Mouse (Mus musculus) MEL (cell line): ENCODE data around the gene Nt5dc2. TPM values are rescaled to one million over a fixed set of nuclear protein-coding genes. Genes with fewer than 3 reads are reported as not detected.

Experiments
- DNase-seq: peaks from one replicate; pipeline ENCODE4 v3.0.0; 2011; ENCODE audit warnings: low read depth, low spot score
- H3K27ac ChIP-seq: 2 replicates; pipeline ENCODE4 v1.5.1; 2012; ENCODE audit warnings: low read depth, mild to moderate bottlenecking, control low read depth, low read length, moderate library complexity; ENCODE audit not compliant: control insufficient read depth
- H3K27me3 ChIP-seq, 2 experiments: fragments of 150-350 bp in 1 of 2; sonication (generic) in 1 of 2; 2 replicates each; pipeline ENCODE4 v1.6.1; 2012; ENCODE audit warnings: low read length in 2 of 2, mild to moderate bottlenecking in 2 of 2, improper control_type of control experiment in 1 of 2, moderate library complexity in 1 of 2; ENCODE audit not compliant: insufficient read depth in 2 of 2, control insufficient read depth in 1 of 2
- H3K36me3 ChIP-seq, 2 experiments: 2 replicates each; pipeline ENCODE4 v1.6.1; 2012 to 2014; ENCODE audit warnings: low read length in 2 of 2, improper control_type of control experiment in 1 of 2, inconsistent platforms in 1 of 2, mild to moderate bottlenecking in 1 of 2; ENCODE audit not compliant: insufficient read depth in 2 of 2, control insufficient read depth in 1 of 2
- H3K4me1 ChIP-seq, 2 experiments: fragments of 150-350 bp in 1 of 2; sonication (generic) in 1 of 2; 2 replicates each; pipeline ENCODE4 v1.6.1; 2012; ENCODE audit warnings: low read length in 2 of 2, improper control_type of control experiment in 1 of 2, mild to moderate bottlenecking in 1 of 2; ENCODE audit not compliant: insufficient read depth in 2 of 2, control insufficient read depth in 1 of 2
- H3K4me3 ChIP-seq, 2 experiments: fragments of 150-350 bp in 1 of 2; sonication (generic) in 1 of 2; 2 replicates each; pipeline ENCODE4 v1.5.1; 2012; ENCODE audit warnings: low read depth in 2 of 2, low read length in 2 of 2, mild to moderate bottlenecking in 2 of 2, moderate library complexity in 2 of 2, control low read depth in 1 of 2, improper control_type of control experiment in 1 of 2; ENCODE audit not compliant: control insufficient read depth in 1 of 2, insufficient read depth in 1 of 2
- H3K79me2 ChIP-seq: 2 replicates; pipeline ENCODE4 v1.6.1; 2012; ENCODE audit warnings: mild to moderate bottlenecking, low read length, moderate library complexity; ENCODE audit not compliant: control insufficient read depth, poor library complexity, insufficient read depth
- H3K9ac ChIP-seq: 2 replicates; pipeline ENCODE4 v1.6.1; 2012; ENCODE audit warnings: low read depth, mild to moderate bottlenecking, control low read depth, low read length, moderate library complexity; ENCODE audit not compliant: control insufficient read depth, poor library complexity, severe bottlenecking
- H3K9me3 ChIP-seq: fragments of 150-350 bp; sonication (generic); replicated peaks from 2 replicates; pipeline ENCODE4 v1.6.1; 2012; ENCODE audit warnings: mild to moderate bottlenecking, low read length, improper control_type of control experiment, moderate library complexity; ENCODE audit not compliant: insufficient read depth
- CHD2 ChIP-seq: IDR thresholded peaks from 2 replicates; pipeline ENCODE4 v1.6.1; 2011; ENCODE audit warnings: low read length, improper control_type of control experiment
- E2F4 ChIP-seq: IDR thresholded peaks from 2 replicates; pipeline ENCODE4 v1.6.1; 2011; ENCODE audit warnings: low read depth, low read length, improper control_type of control experiment, borderline replicate concordance
- EP300 ChIP-seq, 2 experiments: IDR thresholded peaks; 2 replicates each; pipeline ENCODE4 v1.6.1; 2011; ENCODE audit warnings: improper control_type of control experiment in 2 of 2, low read length in 2 of 2, low read depth in 1 of 2, mild to moderate bottlenecking in 1 of 2
- ETS1 ChIP-seq: IDR thresholded peaks from 2 replicates; pipeline ENCODE4 v1.6.1; 2012; ENCODE audit warnings: low read depth, mild to moderate bottlenecking, inconsistent platforms, low read length, improper control_type of control experiment, moderate library complexity
- GABPA ChIP-seq: IDR thresholded peaks from 2 replicates; pipeline ENCODE4 v1.6.1; 2012; ENCODE audit warnings: low read depth, mild to moderate bottlenecking, inconsistent platforms, low read length, improper control_type of control experiment, moderate library complexity
- GATA1 ChIP-seq: IDR thresholded peaks from 2 replicates; pipeline ENCODE4 v1.6.1; 2011; ENCODE audit warnings: low read depth, low read length, improper control_type of control experiment
- HCFC1 ChIP-seq: IDR thresholded peaks from 2 replicates; pipeline ENCODE4 v1.6.1; 2012; ENCODE audit warnings: low read depth, mild to moderate bottlenecking, inconsistent platforms, low read length, improper control_type of control experiment, moderate library complexity
- MAZ ChIP-seq: IDR thresholded peaks from 2 replicates; pipeline ENCODE4 v1.6.1; 2012; ENCODE audit warnings: low read depth, mild to moderate bottlenecking, inconsistent platforms, low read length, improper control_type of control experiment
- MXI1 ChIP-seq: IDR thresholded peaks from 2 replicates; pipeline ENCODE4 v1.6.1; 2011; ENCODE audit warnings: mild to moderate bottlenecking, low read depth, low read length, improper control_type of control experiment
- MYC ChIP-seq: IDR thresholded peaks from 2 replicates; pipeline ENCODE4 v1.6.1; 2011; ENCODE audit warnings: low read depth, mild to moderate bottlenecking, low read length, improper control_type of control experiment, moderate library complexity
- NELFE ChIP-seq: IDR thresholded peaks from 2 replicates; pipeline ENCODE4 v1.6.1; 2011; ENCODE audit warnings: low read depth, low read length, improper control_type of control experiment
- NRF1 ChIP-seq: IDR thresholded peaks from 2 replicates; pipeline ENCODE4 v1.6.1; 2014; ENCODE audit warnings: low read depth, mild to moderate bottlenecking, inconsistent platforms, low read length, improper control_type of control experiment, moderate library complexity; ENCODE audit not compliant: poor library complexity, insufficient read depth, severe bottlenecking
- SIN3A ChIP-seq: IDR thresholded peaks from 2 replicates; pipeline ENCODE4 v1.6.1; 2012; ENCODE audit warnings: low read length, improper control_type of control experiment, inconsistent platforms
- SMC3 ChIP-seq: IDR thresholded peaks from 2 replicates; pipeline ENCODE4 v1.6.1; 2011; ENCODE audit warnings: low read depth, low read length, improper control_type of control experiment
- TAL1 ChIP-seq: IDR thresholded peaks from 2 replicates; pipeline ENCODE4 v1.6.1; 2012; ENCODE audit warnings: mild to moderate bottlenecking, inconsistent platforms, low read length, moderate library complexity, mixed read lengths
- TBP ChIP-seq: IDR thresholded peaks from 2 replicates; pipeline ENCODE4 v1.8.0; 2011; ENCODE audit warnings: low read depth, low read length, improper control_type of control experiment
- TCF12 ChIP-seq: IDR thresholded peaks from 2 replicates; pipeline ENCODE4 v1.6.1; 2014; ENCODE audit warnings: low read depth, mild to moderate bottlenecking, inconsistent platforms, low read length, improper control_type of control experiment, moderate library complexity
- USF1 ChIP-seq: IDR thresholded peaks from 2 replicates; pipeline ENCODE4 v1.6.1; 2014; ENCODE audit warnings: low read depth, mild to moderate bottlenecking, inconsistent platforms, low read length, improper control_type of control experiment, moderate library complexity
- USF2 ChIP-seq, 2 experiments: IDR thresholded peaks; 2 replicates each; pipeline ENCODE4 v1.6.1; 2011 to 2012; ENCODE audit warnings: improper control_type of control experiment in 2 of 2, low read length in 2 of 2, borderline replicate concordance in 1 of 2, inconsistent platforms in 1 of 2, low read depth in 1 of 2, mild to moderate bottlenecking in 1 of 2; ENCODE audit not compliant: insufficient read depth in 1 of 2
- ZMIZ1 ChIP-seq: IDR thresholded peaks from 2 replicates; pipeline ENCODE4 v1.6.1; 2012; ENCODE audit warnings: low read depth, mild to moderate bottlenecking, inconsistent platforms, low read length, improper control_type of control experiment, moderate library complexity
- polyA plus RNA-seq, 2 experiments: library from polyadenylated mRNA; stranded (reverse) in 1 of 2; unstranded in 1 of 2; fragments of >175 nt in 1 of 2; fragments of >200 nt in 1 of 2; gene quantifications; 2 replicates each; pipeline versions ENCODE4 v1.2.1 to v1.2.4; 2012; ENCODE audit warnings: low replicate concordance in 2 of 2, low read depth in 1 of 2; ENCODE audit not compliant: insufficient read length in 2 of 2, insufficient read depth in 1 of 2, missing spikeins in 1 of 2
- total RNA-seq: library from RNA; depleted of rRNA; stranded (reverse); fragments of 300-350 nt; gene quantifications from 2 replicates; pipeline ENCODE4 v1.2.3, GENCODE M21; 2012

Nt5dc2 gene
- total and polyA plus RNA-seq, 3 experiments: 168 to 349 (median 291) TPM

DNA sequence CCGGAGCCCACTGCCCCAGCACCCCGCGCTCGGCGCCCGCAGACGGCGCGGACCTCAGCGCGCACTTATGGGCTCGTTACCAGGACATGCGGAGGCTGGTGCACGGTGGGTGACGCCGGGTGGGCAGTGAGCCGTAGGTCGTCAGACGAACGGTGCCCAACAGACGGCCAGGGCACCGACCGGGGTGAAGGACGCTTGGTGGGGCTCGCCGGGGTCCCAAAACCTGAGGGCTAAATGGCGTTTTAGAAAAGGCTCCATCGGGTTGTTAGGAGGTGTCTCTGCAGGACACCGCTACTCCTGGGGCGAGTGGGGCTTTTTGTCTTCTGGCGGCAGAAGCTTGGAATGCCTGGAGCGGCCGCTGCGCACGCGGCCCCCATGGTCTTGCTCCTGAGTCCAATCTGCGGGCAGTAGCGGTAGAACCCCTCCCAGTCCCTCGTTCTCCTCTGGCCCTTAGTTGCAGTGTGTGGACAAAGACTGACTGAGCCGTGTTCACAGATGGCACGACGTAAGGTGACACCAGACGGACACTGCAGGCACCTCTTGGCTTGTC, 494 bp downstream of the Nt5dc2 start:
- peak overlapping the region; percentile 3 for H3K27ac ChIP-seq
- peaks cover 3 to 29% of the 10 kb centered on the region in 2 experiments for H3K4me1 ChIP-seq

DNA sequence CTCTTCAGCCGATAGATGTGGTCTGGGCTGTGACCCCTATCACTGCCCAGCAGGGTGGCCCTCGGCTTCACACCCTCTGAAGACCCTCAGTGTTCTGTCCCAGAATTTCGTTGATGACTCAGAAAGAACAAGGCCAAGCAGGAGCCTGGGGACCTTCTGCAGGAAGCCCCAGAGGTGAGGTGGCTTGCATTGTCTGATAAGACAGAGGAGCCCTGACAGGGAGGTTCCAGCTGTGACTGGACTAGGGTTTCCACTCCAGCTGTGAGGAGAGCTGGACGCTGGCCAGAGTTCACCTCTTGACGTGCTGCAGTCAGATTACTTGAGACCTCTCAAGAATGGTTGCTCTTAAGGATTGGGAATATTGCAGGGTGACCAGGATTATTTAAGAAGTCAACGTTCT, 1.2 kb downstream of the Nt5dc2 start:
- Histone ChIP-seq H3K27ac (no peak overlapping the region; the same call in 1 of the 2 replicates), H3K36me3 (peaks cover 0 to 9% of the 10 kb centered on the region in 2 experiments; a peak in 3 of 4 replicates), H3K27me3 (no peaks in the 10 kb centered on the region), H3K9ac (peak overlapping the region; percentile 79), H3K4me1 (peaks cover 3 to 23% of the 10 kb centered on the region in 2 experiments), H3K4me3 (peak overlapping the region; percentile 69 to 95), H3K79me2 (peaks cover 24% of the 10 kb centered on the region), H3K9me3 (no peaks in the 10 kb centered on the region)
- TF ChIP-seq TCF12: peak; percentile 60; the same call in 1 of the 2 replicates
- peak; percentile 82 for TF ChIP-seq TAL1
- TF ChIP-seq E2F4: no peak
- no peak for TF ChIP-seq CHD2
- no peak for TF ChIP-seq NELFE
- no peak for TF ChIP-seq GABPA
- peak; percentile 94 for TF ChIP-seq ETS1
- TF ChIP-seq GATA1: peak; percentile 64
- TF ChIP-seq HCFC1: 0 out of 2 replicates have a peak, but pooled peaks have one; percentile 17
- peak; percentile 81 for TF ChIP-seq SIN3A
- TF ChIP-seq SMC3: no peak
- peak; percentile 45 to 49; a peak in 3 of 4 replicates for TF ChIP-seq EP300 (IDR thresholded peaks at IDR 0.05; ENCODE audit: low read depth in 1 of 2, low read length in 2 of 2)
- 0 out of 2 replicates have a peak, but pooled peaks have one; percentile 30 for TF ChIP-seq TBP
- TF ChIP-seq ZMIZ1: no peak
- TF ChIP-seq MYC: 0 out of 2 replicates have a peak, but pooled peaks have one; percentile 13
- peak; percentile 78 for DNase-seq

More for the DNA sequence above, 494 bp downstream of the Nt5dc2 start:
- no peaks in the 10 kb centered on the region for H3K9me3 ChIP-seq
- peaks cover 0 to 10% of the 10 kb centered on the region in 2 experiments; a peak in 3 of 4 replicates for H3K36me3 ChIP-seq
- peak overlapping the region; percentile 69 to 95 for H3K4me3 ChIP-seq
- H3K79me2 ChIP-seq: peaks cover 28% of the 10 kb centered on the region
- TF ChIP-seq MAZ (no peak), TCF12 (peak; percentile 1; the same call in 1 of the 2 replicates), TAL1 (no peak), USF1 (no peak), MXI1 (peak; percentile 53), USF2 (IDR thresholded peaks at IDR 0.05; ENCODE audit: borderline replicate concordance in 1 of 2, insufficient read depth in 1 of 2, low read depth in 1 of 2, low read length in 2 of 2) (no peak), GABPA (no peak), NRF1 (0 out of 2 replicates have a peak, but pooled peaks have one; percentile 13), MYC (0 out of 2 replicates have a peak, but pooled peaks have one; percentile 18), NELFE (no peak)
- TF ChIP-seq, all 39 proteins: peak for 4
- peak; percentile 57 for DNase-seq
- Histone ChIP-seq H3K27me3 (no peaks in the 10 kb centered on the region), H3K9ac (peak overlapping the region; percentile 79)
